Mouse (Mus musculus): ENCODE results near the gene Tctex1d1.

The Tctex1d1 gene

DNA sequence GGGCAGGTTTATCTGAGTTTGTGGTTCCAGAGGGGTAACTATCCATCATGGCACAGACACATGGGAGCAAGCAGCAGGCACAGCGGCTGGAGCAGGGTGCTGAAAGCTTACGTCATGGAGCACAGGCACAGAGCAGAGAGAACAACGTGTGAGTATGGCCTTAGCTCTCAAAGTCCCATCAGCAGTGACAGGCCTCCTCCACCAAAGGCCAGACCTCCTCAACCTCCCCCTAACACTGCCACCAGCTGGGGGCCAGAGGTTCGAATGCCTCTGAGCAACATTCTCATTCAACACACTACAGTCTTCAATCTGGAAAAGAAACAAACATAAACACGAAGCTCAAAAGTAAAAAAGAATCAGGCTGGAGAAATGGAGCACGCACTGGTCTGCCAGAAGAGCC lies 10.1 kb downstream of the Tctex1d1 start:
- DNase-seq (ENCODE audit: low spot score) = no peak

DNA sequence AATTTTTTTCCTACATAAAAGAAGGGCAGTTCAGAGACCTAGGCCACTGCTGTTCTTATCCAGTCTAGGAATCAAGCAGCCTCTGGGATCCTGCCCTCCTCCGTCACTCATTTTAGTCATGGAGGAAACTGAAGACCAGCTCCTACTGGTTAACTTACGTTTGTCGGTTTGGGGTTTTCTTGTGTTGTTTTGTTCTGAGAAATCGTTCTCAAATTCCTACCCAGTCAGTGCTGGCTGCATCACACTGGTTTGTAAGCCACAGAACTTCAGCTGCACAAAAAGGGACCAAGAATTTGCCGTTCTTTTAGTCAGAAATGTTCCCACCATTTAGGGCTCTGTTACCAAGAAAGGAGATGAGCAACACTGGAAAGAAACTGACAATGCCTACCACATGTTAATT lies 11.0 kb downstream of the Tctex1d1 start:
- no peak for DNase-seq (ENCODE audit: low spot score)

DNA sequence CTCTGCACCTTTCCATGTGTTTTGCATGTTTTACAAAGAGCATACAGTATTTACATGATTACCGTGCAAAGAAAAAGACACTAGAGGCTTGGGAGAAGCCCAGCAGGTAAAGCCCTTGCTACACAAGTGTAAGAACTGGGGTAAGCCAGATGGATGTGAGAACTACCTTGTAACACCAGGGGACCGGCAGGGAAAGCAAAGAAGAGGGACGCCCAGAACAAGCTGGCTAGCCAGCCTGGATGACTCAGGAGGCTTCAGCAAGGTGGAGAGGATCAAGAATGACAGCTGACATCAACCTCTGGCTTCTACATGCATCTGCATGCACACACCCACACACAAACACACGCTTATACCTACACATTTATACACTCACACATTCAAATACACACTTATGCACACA lies 11.6 kb downstream of the Tctex1d1 start:
- DNase-seq (ENCODE audit: low spot score) = no peak

DNA sequence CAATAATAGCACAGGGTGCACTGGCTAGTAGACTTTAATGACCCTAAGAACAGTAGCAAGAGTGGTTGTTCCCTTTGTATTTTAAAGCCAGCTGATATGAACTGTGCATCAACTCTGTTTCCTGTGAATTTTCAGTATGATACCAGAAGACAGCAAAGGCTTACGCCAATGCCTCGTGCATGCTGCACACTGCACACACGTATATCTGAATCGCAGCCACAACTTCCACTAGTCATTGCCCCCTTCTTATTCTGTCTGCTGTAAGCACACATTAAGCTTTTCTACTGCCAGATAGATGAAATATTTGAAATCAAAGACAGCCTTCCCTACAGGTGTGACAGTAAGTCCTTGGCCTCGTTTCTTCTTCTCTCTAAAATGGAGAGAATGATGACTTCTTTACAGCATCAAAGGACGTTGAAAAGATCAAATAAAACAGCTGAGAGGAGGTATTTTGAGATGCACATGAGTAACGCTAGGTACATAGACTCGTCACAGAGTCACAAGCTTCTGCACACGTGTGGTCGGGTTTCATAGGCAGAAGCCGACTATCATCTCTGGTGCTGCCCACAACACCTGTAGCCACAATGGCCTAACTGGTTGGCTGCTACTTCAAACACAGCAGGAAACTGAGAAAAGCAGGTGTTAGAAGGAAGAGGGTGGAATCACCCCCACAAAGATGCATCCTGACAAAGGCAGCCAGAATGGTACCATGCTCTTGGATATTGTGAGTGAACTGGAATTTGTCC lies 12.4 kb downstream of the Tctex1d1 start:
- no peak for DNase-seq (ENCODE audit: low spot score)

DNA sequence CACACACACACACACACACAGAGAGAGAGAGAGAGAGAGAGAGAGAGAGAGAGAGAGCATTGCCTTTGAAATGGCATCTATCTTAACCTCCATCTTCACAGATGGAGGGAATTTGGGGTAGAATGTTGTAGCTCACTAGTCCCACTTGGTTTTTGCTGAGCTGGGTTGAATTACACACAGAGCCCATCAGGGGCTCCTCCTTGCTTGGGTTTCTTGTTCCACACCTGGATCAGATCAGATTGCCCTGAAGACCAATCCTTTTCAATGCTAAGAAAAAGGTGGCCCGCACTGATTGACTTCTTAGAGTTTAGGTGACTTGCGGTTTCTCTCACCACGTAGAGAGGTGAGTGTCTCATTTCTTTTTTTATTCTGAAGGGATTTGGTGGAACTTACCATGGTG lies 13.3 kb downstream of the Tctex1d1 start:
- DNase-seq (ENCODE audit: low spot score) = no peak

DNA sequence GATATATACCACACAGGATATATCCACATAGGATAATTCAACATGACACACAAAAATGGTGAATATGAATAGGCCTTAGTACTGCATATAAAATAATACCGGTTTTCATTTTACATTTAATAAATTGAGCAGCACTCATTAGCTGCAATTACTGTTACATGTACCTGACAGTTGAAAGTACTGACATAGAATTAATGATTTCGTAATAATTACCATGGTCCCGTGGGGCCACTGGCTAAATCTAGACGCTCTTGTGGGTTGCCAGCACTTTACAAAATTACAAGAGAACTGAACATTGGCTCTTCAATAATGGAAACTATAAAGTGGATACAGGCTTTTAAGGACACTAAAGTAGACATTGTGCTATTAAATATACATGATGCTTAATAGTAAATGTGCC lies 26.3 kb downstream of the Tctex1d1 start:
- DNase-seq (ENCODE audit: low spot score) = no peak

DNA sequence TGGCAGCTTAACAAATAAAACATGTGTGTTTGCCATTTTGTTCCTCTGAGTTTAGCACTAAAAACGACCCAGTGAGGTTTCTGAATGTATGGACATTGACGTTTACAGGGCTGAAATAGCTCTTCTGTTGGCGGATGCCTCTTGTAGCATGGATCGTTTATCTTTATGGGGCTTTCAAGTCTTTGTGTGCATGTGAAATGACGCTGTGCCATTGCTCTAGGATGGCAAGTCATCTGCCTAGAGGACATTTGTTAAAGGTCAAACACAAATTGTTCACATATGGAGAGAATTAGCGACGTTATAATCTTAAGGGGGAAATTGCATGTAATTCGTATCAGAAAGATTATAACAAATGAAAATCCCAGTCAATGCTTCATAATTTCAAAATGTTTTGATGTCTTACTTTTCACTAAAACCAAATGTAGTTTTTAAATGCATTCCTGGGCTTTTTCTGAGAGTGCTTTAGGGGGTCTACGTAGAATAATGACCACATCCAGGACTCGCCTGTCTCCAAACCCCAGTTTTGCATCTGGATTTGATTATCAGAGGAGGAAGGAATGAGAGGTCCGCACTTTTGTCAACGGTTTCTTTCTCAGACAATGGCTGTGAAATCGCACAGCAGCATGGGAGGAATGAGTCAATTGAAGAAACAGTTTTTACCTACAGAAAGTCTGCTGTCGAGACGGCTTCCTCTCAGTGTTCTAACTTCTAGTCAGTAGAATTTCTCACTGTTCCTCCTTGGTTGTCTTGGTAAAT lies 27.0 kb downstream of the Tctex1d1 start:
- DNase-seq (ENCODE audit: low spot score) = no peak

DNA sequence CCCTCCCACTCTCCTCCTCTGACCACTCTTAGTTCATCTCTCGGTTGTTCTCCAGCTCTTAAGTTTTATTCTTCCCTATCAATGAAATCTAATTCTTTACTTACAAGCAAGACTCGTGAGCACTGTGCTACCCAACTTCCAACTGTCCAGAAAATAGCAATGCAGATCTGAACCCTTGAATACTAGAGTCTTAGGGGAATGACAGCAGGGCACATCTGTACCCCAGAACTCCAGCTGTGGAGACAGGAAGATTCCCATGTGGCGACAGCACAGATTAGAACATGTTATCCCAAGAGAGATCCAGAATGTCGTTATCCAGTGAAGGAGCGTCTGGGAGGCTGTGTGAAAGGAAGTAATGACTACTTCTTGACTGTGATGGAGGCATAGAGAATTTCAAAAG lies 27.9 kb downstream of the Tctex1d1 start:
- no peak for DNase-seq (ENCODE audit: low spot score)

DNA sequence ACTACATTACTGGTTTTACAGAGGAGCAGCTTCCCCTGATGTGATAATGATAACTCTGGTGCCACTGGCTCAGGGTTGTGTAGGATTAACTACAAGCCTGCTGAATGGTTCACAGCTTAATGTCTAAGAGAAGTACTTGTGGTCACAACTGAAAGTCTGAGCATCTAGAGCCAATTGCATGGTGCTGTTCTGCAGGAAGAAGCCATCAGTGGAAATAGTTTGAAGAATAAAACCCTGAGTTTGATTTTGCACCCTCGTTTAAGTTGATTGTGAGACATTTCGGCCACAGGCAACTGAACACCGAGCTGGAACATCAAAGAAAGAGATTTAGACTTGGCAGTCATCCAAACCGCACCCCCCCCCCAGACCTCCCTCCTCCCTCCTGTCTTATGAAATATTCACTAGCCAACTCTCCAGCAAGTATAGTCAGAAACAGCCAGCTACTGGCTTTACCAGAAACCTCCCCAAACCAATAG lies 28.6 kb downstream of the Tctex1d1 start:
- no peak for DNase-seq (ENCODE audit: low spot score)

DNA sequence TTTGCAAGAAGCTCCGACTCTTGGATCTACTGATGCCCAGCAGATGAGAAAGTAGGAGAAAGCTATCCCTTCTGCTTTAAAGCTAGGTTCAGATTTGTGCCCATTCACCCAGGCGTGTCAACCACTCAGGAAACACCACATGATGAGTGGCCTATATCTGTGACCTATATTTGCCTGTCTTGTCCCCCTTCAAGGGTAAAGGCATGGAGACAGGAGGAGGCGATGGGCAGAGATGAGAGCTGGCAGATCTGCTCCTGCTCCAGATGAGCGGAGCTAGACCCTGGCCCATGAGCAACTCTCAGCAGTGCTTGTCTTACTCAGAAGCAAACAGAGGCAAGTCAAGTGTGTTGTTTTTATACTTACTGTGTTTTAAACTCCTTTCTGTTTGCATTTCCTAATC lies 32.3 kb downstream of the Tctex1d1 start:
- DNase-seq (ENCODE audit: low spot score) = no peak

DNA sequence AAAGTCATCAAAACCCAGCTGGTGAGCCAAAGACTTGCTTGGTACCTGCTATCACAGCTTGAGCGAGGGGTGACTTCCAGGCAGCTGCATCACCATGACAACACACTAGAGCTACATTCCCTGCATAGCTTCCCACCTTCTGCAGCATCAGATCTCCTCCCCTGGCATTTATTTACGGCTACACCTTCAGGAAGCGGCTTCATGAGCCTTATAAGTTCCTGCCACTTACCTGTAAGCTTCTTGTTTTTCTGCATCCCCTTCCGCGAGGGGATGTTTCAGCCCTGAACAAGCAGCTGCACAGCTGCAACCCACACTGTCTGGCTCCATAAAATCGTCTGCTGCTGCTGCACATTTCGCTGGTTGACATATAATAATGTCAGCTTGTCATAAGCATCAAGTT lies 33.4 kb downstream of the Tctex1d1 start:
- no peak for DNase-seq (ENCODE audit: low spot score)

DNA sequence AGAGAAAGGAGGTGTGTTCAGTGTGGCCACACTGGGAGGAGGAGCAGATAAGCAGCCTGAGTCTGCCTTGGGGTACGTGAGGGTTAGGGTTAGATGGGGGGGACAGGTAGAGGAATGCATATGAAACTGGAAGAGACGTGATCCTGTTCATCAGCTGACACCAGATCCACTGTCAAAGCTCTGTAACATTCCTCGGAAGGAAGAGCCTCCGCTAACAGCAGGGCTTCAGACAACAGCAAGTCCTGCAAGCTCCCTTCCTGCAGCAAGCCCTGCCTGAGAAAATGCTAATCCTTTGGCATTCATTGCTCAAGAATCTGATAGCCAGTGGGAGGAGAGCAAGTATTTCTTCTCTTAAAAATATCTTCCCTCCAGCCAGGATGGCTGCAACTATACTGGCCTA lies 35.1 kb downstream of the Tctex1d1 start:
- no peak for DNase-seq (ENCODE audit: low spot score)

DNA sequence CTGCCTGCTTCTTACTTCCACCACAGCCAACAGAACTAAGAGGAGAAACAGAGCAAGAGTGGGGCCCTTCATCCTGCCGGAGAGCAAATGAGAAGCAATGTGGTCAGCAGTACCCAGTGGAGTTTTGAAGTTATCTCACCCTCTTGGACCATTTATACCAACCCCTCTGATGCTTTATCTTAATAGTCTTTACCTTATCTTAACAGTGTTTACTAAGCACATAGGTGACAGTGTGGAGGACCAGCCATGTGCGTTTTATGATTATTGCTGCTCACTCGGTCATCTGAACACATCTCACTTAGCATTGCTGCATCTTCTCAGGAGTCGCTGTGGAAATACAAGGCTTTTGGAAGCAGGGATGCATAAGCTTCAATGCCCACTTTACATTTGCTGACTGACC lies 48.2 kb downstream of the Tctex1d1 start, which contains the start of gene Insl5:
Gene Insl5 (minus strand): TSS at position 222 of the 400 bp plus-strand sequence.
- DNase-seq (ENCODE audit: low spot score) = no peak

DNA sequence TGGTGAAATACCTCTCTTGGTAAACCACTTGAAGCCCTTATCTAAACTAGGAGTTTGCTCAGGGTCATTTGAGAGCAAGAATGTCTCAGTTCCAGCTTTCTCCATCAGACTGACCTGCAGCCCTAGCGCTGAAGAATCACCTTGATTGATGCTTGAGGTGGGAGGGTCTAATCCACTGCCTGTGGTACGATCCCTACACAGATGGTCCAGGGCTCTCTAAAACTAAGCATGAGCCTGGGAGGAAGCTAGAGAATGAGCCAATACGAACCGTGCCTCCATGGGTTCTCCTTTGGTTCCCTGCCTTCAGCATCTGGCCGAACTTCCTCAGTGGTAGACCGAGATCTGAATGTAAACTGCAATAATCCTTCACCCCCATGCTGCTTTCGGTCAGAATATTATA lies 49.3 kb downstream of the Tctex1d1 start:
- DNase-seq (ENCODE audit: low spot score) = no peak

DNA sequence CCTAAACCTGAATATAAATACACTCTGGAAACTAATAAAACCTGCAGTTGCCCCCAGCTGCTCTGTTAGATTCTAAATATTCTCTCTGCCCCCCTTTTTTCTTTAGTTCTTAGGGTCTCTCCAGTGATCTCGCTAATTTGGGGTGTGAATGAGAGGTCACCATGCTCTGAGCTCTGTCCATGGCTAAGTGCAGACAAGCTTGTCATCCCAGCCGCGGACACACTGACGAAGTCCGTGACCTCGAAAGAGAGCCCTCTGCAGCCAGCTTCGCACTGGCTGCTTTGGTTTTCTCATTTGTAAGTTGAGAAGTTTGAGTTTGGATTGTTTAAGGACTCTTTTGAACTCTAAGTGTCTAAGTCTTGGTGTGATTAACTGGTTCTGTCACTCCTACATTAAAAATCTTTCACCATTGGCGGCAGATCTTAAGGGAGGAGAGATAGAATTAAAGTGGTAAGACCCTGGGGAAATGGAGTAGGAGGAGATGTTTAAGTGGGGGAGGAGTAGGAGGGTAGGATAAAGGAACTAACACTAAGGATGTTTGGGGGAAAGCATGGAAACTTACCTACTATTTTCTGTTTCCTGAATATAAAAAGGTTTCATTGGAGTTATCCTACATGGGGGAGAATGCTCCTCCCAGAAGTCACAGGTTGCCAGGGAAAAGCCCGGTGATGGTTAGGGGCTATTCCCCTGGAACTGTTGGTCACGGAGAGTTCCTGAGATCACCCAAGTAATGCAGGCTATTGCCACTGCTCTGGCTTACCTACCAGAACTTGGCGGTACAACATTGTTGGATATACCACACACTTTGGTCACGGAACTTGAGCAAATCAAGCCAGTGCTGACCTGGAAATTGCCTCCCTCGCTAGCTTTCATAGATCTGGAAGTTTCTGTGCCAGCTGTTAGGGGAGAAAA lies 50.0 kb downstream of the Tctex1d1 start:
- no peak for DNase-seq (ENCODE audit: low spot score)

DNA sequence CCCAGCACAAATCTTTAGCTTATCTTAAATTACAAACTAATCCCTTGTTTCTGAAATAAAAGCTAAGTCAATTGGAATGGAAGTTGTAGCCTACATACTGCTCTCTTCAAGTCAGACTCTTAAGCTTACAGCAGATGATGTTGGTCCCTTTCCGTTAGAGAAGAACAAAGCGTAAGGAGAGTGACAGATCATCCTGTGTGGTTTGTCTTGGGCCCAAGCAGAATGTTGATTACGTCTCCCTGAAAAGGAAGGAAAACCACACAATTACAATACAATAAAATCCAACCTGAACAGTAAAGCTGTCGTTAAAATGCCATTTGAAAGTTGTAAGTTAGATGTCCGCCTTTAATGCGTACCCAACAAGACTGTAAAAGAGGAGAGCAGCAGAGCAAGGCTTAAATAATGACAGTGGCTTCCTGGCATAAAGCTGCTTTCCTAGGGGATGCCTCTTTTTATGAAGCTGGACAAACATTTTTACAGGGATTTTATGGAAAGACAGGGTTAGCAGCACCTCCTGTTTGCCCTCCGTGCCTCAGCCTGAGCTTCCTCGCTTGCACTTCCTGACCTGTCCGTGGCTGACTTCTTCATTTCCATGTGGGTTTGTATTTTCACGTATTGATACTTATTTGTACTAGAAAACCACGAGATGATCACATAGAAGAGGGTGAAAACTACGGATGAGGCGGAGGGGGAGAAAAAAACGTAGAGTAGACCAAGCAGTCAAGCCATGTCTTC lies 60.9 kb downstream of the Tctex1d1 start:
- DNase-seq (ENCODE audit: low spot score) = no peak

DNA sequence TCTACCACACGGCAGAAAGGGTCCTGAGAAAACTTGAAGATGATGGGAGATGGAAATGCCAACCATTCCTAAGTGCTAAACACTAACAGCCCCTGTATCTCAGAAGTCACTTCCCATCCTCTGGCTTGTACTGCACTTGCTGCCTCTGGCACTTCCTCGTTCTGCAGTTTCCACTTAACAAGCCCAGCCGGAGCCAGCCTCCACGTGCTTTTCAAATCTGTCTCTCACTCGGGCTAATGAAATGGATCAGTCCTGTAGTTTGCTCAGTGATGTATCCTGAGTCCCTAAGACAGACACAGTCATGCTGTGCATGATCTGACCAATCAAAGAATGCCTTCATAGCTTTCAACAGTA lies 61.4 kb downstream of the Tctex1d1 start:
- no peak for DNase-seq (ENCODE audit: low spot score)

DNA sequence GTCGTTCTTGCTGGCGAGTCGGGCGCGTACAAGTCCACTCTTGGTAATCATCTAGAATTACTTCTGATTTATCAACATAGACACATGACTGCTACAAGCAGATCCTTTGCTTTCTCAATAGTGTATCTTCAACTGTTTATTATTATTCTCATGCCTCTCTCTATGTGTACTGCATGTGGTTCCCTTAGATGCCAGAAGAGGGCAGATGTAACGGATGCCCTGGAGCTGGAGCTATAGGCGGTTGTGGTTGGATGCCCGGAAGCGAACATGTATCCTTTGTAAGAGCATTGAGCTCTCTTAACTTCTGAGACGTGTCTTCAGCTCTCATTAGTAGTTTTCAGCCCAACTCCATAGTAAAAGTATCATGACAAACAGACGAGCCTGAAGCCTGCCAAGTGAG lies 64.6 kb downstream of the Tctex1d1 start:
- no peak for DNase-seq (ENCODE audit: low spot score)

DNA sequence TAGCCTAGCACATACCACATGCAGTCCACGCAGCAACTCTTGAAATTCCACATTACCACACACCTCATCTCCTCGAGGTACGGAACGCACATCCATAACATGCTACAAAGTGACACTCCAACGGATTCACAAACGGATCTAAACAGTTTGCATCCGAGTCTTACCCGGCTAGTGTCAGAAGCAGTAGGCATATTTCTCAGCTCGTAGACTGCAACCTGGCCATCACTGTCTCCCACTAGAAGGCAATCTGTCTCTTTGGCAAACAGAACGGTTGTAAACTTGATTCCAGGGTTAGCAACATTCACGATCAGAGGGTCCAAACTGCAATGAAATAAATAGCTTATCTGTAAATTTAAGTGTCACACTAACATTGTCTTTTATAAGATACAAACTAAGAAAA lies 69.6 kb downstream of the Tctex1d1 start:
- DNase-seq (ENCODE audit: low spot score) = no peak
